Mouse (Mus musculus) embryonic facial prominence, embryonic 15.5 days (tissue): ENCODE measurements around the gene Rex2. TPM values are rescaled to one million over a fixed set of nuclear protein-coding genes. Genes with fewer than 3 reads are reported as not detected.

Experiments
- polyA plus RNA-seq: library from polyadenylated mRNA; unstranded; fragments of >200 nt; fragmentation: Nextera tagmentation; extraction: Ambion mirVana; gene quantifications from 2 replicates; pipeline ENCODE4 v1.2.1, GENCODE M21; 2015

Rex2 gene
- polyA plus RNA-seq, 1 experiment from 2014 or later: not detected

Other genes starting within 250 kb of the Rex2 start
- gene Gm21411, start 112.3 kb upstream of the Rex2 start, polyA plus RNA-seq: not detected in 2 replicates
- 0.28 TPM in 1 of 2 replicates, not detected in the other for gene Zfp989, start 49.9 kb upstream of the Rex2 start, polyA plus RNA-seq
- 4.4 and 4.9 TPM in 2 replicates for gene Zfp991, start 110.2 kb downstream of the Rex2 start, polyA plus RNA-seq